Mouse (Mus musculus) olfactory bulb, adult 2 months (tissue): ENCODE results near the gene Agtr1a. TPM values are rescaled to one million over a fixed set of nuclear protein-coding genes. Genes with fewer than 3 reads are reported as not detected.

Experiments used
- H3K27ac ChIP-seq: fragments of 200-500 bp; 2 replicates; pipeline ENCODE4 v1.5.1; 2012; ENCODE audit warnings: low read depth, low read length; ENCODE audit not compliant: insufficient read depth
- H3K4me1 ChIP-seq: fragments of 200-500 bp; 2 replicates; pipeline ENCODE4 v1.6.1; 2012; ENCODE audit warnings: low read length; ENCODE audit not compliant: control insufficient read depth, insufficient read depth
- H3K4me3 ChIP-seq: fragments of 200-500 bp; 2 replicates; pipeline ENCODE4 v1.5.1; 2012; ENCODE audit warnings: mild to moderate bottlenecking, low read depth, low read length, moderate library complexity; ENCODE audit not compliant: insufficient read depth
- CTCF ChIP-seq: fragments of 200-500 bp; IDR thresholded peaks from 2 replicates; pipeline ENCODE4 v1.5.1; 2012; ENCODE audit warnings: low read depth, mild to moderate bottlenecking, low read length, moderate library complexity; ENCODE audit not compliant: insufficient read depth
- POLR2A ChIP-seq: fragments of 200-500 bp; IDR thresholded peaks from 2 replicates; pipeline ENCODE4 v1.6.1; 2012; ENCODE audit warnings: mild to moderate bottlenecking, low read depth, low read length, moderate library complexity; ENCODE audit not compliant: insufficient read depth
- WGBS: fragments of 180-500 bp; shearing (Covaris S2); methylation state at CpG from one replicate; pipeline ENCODE4 v1.1.7; 2018; 5-methylcytosine and 5-hydroxymethylcytosine counted together
- polyA plus RNA-seq: library from polyadenylated mRNA; stranded (reverse); fragments of >200 nt; gene quantifications from 2 replicates; pipeline ENCODE4 v1.2.4, GENCODE M21; 2012; ENCODE audit warnings: low replicate concordance; ENCODE audit not compliant: missing spikeins, insufficient read depth, insufficient read length

The Agtr1a gene
- polyA plus RNA-seq, 1 experiment: not detected

- WGBS: 95% methylated on average over 8 of the region's 8 CpGs
- Histone ChIP-seq H3K4me1 (peaks cover 7% of the 10 kb centered on the region), H3K27ac (no peak overlapping the region), H3K4me3 (no peak overlapping the region)
- TF ChIP-seq CTCF: no peak
- no peak for TF ChIP-seq POLR2A
Measured at GRCm38 (mm10) chr13:30339927-30340326, 3.7 kb downstream of the Agtr1a start.

- Histone ChIP-seq H3K4me3 (no peak overlapping the region), H3K27ac (no peak overlapping the region), H3K4me1 (no peaks in the 10 kb centered on the region)
- TF ChIP-seq CTCF (no peak), POLR2A (no peak)
- 75% methylated on average over 19 of the region's 19 CpGs for WGBS
Measured at GRCm38 (mm10) chr13:30341987-30342898, 6.0 kb downstream of the Agtr1a start.

GRCm38 (mm10) chr13:30345427-30345913 lies 9.2 kb downstream of the Agtr1a start:
- 76% methylated on average over 11 of the region's 11 CpGs for WGBS
- no peak overlapping the region for H3K4me3 ChIP-seq
- no peaks in the 10 kb centered on the region for H3K4me1 ChIP-seq
- TF ChIP-seq CTCF (no peak), POLR2A (no peak)
- no peak overlapping the region for H3K27ac ChIP-seq

GRCm38 (mm10) chr13:30346881-30347280 lies 10.6 kb downstream of the Agtr1a start:
- 71% methylated on average over 4 of the region's 4 CpGs for WGBS
- no peak for TF ChIP-seq CTCF
- no peak overlapping the region for H3K4me3 ChIP-seq
- no peaks in the 10 kb centered on the region for H3K4me1 ChIP-seq
- H3K27ac ChIP-seq: no peak overlapping the region

GRCm38 (mm10) chr13:30348306-30348705 lies 12.1 kb downstream of the Agtr1a start:
- H3K4me1 ChIP-seq: no peaks in the 10 kb centered on the region
- TF ChIP-seq POLR2A (no peak), CTCF (no peak)
- no peak overlapping the region for H3K4me3 ChIP-seq
- no peak overlapping the region for H3K27ac ChIP-seq

GRCm38 (mm10) chr13:30351966-30352365 lies 15.7 kb downstream of the Agtr1a start:
- 70% methylated on average over 13 of the region's 13 CpGs for WGBS
- TF ChIP-seq POLR2A: no peak
- no peak for TF ChIP-seq CTCF
- no peaks in the 10 kb centered on the region for H3K4me1 ChIP-seq
- H3K27ac ChIP-seq: no peak overlapping the region
- H3K4me3 ChIP-seq: no peak overlapping the region

- 91% methylated on average over 6 of the region's 6 CpGs for WGBS
- no peak overlapping the region for H3K27ac ChIP-seq
- no peak for TF ChIP-seq CTCF
- TF ChIP-seq POLR2A: no peak
- no peaks in the 10 kb centered on the region for H3K4me1 ChIP-seq
- H3K4me3 ChIP-seq: no peak overlapping the region
Measured at GRCm38 (mm10) chr13:30354991-30355580, 18.8 kb downstream of the Agtr1a start.

GRCm38 (mm10) chr13:30355979-30356378 lies 19.7 kb downstream of the Agtr1a start:
- TF ChIP-seq CTCF (no peak), POLR2A (no peak)
- no peaks in the 10 kb centered on the region for H3K4me1 ChIP-seq
- no peak overlapping the region for H3K4me3 ChIP-seq
- H3K27ac ChIP-seq: no peak overlapping the region
- WGBS: 88% methylated on average over 2 of the region's 2 CpGs

GRCm38 (mm10) chr13:30358456-30359168 lies 22.4 kb downstream of the Agtr1a start:
- Histone ChIP-seq H3K4me3 (no peak overlapping the region), H3K27ac (no peak overlapping the region), H3K4me1 (no peaks in the 10 kb centered on the region)
- no peak for TF ChIP-seq CTCF
- TF ChIP-seq POLR2A: no peak
- 63% methylated on average over 4 of the region's 4 CpGs for WGBS
